Mouse (Mus musculus) mesoderm, embryonic 11.5 days (tissue): ENCODE results near the gene Numa1.
A peak's percentile ranks its signal among the peaks of the same experiment; 100 is the strongest.
"Not testable (repeated sequence)": the region's sequence is repeated elsewhere in the genome, so short reads cannot be mapped to it uniquely, and the experiment has no call there.

Source experiments
- DNase-seq: peaks from one replicate; pipeline ENCODE4 v3.0.0-alpha.2; 2012; ENCODE audit warnings: low read depth, low spot score

Gene Numa1

GRCm38 (mm10) chr7:101936996-101937395 lies 3.1 kb downstream of the Numa1 start:
- no peak for DNase-seq

- no peak for DNase-seq
These were observed 3.7 kb downstream of the Numa1 start for GRCm38 (mm10) chr7:101937569-101937968.

- DNase-seq: no peak
These were observed 4.4 kb downstream of the Numa1 start for GRCm38 (mm10) chr7:101938348-101938747.

GRCm38 (mm10) chr7:101939758-101940157 lies 5.8 kb downstream of the Numa1 start:
- no peak for DNase-seq

GRCm38 (mm10) chr7:101949008-101949407 lies 15.1 kb downstream of the Numa1 start:
- DNase-seq: not testable (repeated sequence)

GRCm38 (mm10) chr7:101951648-101952047 lies 17.7 kb downstream of the Numa1 start:
- no peak for DNase-seq

- no peak for DNase-seq
These were observed 18.2 kb downstream of the Numa1 start for GRCm38 (mm10) chr7:101952098-101952497.

GRCm38 (mm10) chr7:101954163-101954562 lies 20.3 kb downstream of the Numa1 start:
- no peak for DNase-seq

GRCm38 (mm10) chr7:101955276-101955675 lies 21.4 kb downstream of the Numa1 start:
- no peak for DNase-seq

- DNase-seq: no peak
These were observed 22.0 kb downstream of the Numa1 start for GRCm38 (mm10) chr7:101955862-101956261.

GRCm38 (mm10) chr7:101956481-101956880 lies 22.6 kb downstream of the Numa1 start:
- no peak for DNase-seq

GRCm38 (mm10) chr7:101956911-101957310 lies 23.0 kb downstream of the Numa1 start:
- DNase-seq: no peak

GRCm38 (mm10) chr7:101962829-101963228 lies 28.9 kb downstream of the Numa1 start:
- DNase-seq: no peak

- no peak for DNase-seq
These were observed 29.7 kb downstream of the Numa1 start for GRCm38 (mm10) chr7:101963621-101964020.

GRCm38 (mm10) chr7:101964551-101964950 lies 30.6 kb downstream of the Numa1 start:
- DNase-seq: no peak

GRCm38 (mm10) chr7:101965606-101966005 lies 31.7 kb downstream of the Numa1 start:
- no peak for DNase-seq

- no peak for DNase-seq
These were observed 33.3 kb downstream of the Numa1 start for GRCm38 (mm10) chr7:101967256-101967655.

GRCm38 (mm10) chr7:101968751-101969150 lies 34.8 kb downstream of the Numa1 start:
- DNase-seq: no peak

- DNase-seq: peak; percentile 84
These were observed 36.0 kb downstream of the Numa1 start for GRCm38 (mm10) chr7:101969694-101970428.

- peak; percentile 91 for DNase-seq
These were observed 36.5 kb downstream of the Numa1 start for GRCm38 (mm10) chr7:101970429-101970775.

- peak; percentile 70 for DNase-seq
These were observed 37.0 kb downstream of the Numa1 start for GRCm38 (mm10) chr7:101970821-101971461.

- DNase-seq: no peak
These were observed 37.8 kb downstream of the Numa1 start for GRCm38 (mm10) chr7:101971721-101972120.

- peak; percentile 45 for DNase-seq
These were observed 39.8 kb downstream of the Numa1 start for GRCm38 (mm10) chr7:101973730-101974129.
